Mouse (Mus musculus): ENCODE data around the gene Hoxd11. TPM values are rescaled to one million over a fixed set of nuclear protein-coding genes. Genes with fewer than 3 reads are reported as not detected.

Gene Hoxd11
- polyA plus RNA-seq, 1 experiment, result not detected

- 15% methylated on average over 9 of the region's 9 CpGs for WGBS
- peaks cover 2% of the 10 kb centered on the region; the same call in 1 of the 2 replicates for H3K4me1 ChIP-seq (ENCODE audit: control insufficient read depth, insufficient read depth, insufficient read length)
- H3K4me3 ChIP-seq (ENCODE audit: extremely low read depth, insufficient read depth, insufficient read length), result no peak overlapping the region
- H3K36me3 ChIP-seq (ENCODE audit: control insufficient read depth, insufficient read depth, low read length), result no peaks in the 10 kb centered on the region
- DNase-seq (ENCODE audit: low read depth in 1 of 2, low spot score in 2 of 2), result no peak
- TF ChIP-seq CTCF (IDR thresholded peaks at IDR 0.05; ENCODE audit: extremely low read depth, insufficient read depth, insufficient read length, insufficient replicate concordance) (no peak), POLR2A (IDR thresholded peaks at IDR 0.05; ENCODE audit: low read depth, low read length) (no peak)
- no peak overlapping the region for H3K27ac ChIP-seq (ENCODE audit: insufficient read depth, low read length)
- peaks cover 41% of the 10 kb centered on the region for H3K27me3 ChIP-seq (ENCODE audit: control insufficient read depth, insufficient read depth, low read length)
Observed at GRCm38 (mm10) chr2:74676376-74677052, 2.8 kb upstream of the Hoxd11 start.

GRCm38 (mm10) chr2:74677106-74677505, 2.3 kb upstream of the Hoxd11 start:
- Histone ChIP-seq H3K36me3 (ENCODE audit: control insufficient read depth, insufficient read depth, low read length) (no peaks in the 10 kb centered on the region), H3K4me3 (ENCODE audit: extremely low read depth, insufficient read depth, insufficient read length) (no peak overlapping the region), H3K27ac (ENCODE audit: insufficient read depth, low read length) (no peak overlapping the region), H3K27me3 (ENCODE audit: control insufficient read depth, insufficient read depth, low read length) (peaks cover 44% of the 10 kb centered on the region), H3K4me1 (ENCODE audit: control insufficient read depth, insufficient read depth, insufficient read length) (peaks cover 4% of the 10 kb centered on the region)
- DNase-seq (ENCODE audit: low read depth in 1 of 2, low spot score in 2 of 2), result no peak
- TF ChIP-seq POLR2A (IDR thresholded peaks at IDR 0.05; ENCODE audit: low read depth, low read length), result no peak
- no peak for TF ChIP-seq CTCF (IDR thresholded peaks at IDR 0.05; ENCODE audit: extremely low read depth, insufficient read depth, insufficient read length, insufficient replicate concordance)
- WGBS, result 40% methylated on average over 2 of the region's 2 CpGs

- WGBS, result 4% methylated on average over 26 of the region's 26 CpGs
- no peak for DNase-seq (ENCODE audit: low read depth in 1 of 2, low spot score in 2 of 2)
- no peak for TF ChIP-seq CTCF (IDR thresholded peaks at IDR 0.05; ENCODE audit: extremely low read depth, insufficient read depth, insufficient read length, insufficient replicate concordance)
- no peak for TF ChIP-seq POLR2A (IDR thresholded peaks at IDR 0.05; ENCODE audit: low read depth, low read length)
- Histone ChIP-seq H3K36me3 (ENCODE audit: control insufficient read depth, insufficient read depth, low read length) (no peaks in the 10 kb centered on the region), H3K27me3 (ENCODE audit: control insufficient read depth, insufficient read depth, low read length) (peaks cover 48% of the 10 kb centered on the region), H3K4me1 (ENCODE audit: control insufficient read depth, insufficient read depth, insufficient read length) (peaks cover 5% of the 10 kb centered on the region), H3K27ac (ENCODE audit: insufficient read depth, low read length) (no peak overlapping the region), H3K4me3 (ENCODE audit: extremely low read depth, insufficient read depth, insufficient read length) (no peak overlapping the region)
Observed at GRCm38 (mm10) chr2:74679596-74679971, 227 bp downstream of the Hoxd11 start.

- peaks cover 5% of the 10 kb centered on the region for H3K4me1 ChIP-seq (ENCODE audit: control insufficient read depth, insufficient read depth, insufficient read length)
- WGBS, result 3% methylated on average over 23 of the region's 23 CpGs
- no peaks in the 10 kb centered on the region for H3K36me3 ChIP-seq (ENCODE audit: control insufficient read depth, insufficient read depth, low read length)
- no peak overlapping the region for H3K27ac ChIP-seq (ENCODE audit: insufficient read depth, low read length)
- TF ChIP-seq CTCF (IDR thresholded peaks at IDR 0.05; ENCODE audit: extremely low read depth, insufficient read depth, insufficient read length, insufficient replicate concordance) (no peak), POLR2A (IDR thresholded peaks at IDR 0.05; ENCODE audit: low read depth, low read length) (no peak)
- H3K27me3 ChIP-seq (ENCODE audit: control insufficient read depth, insufficient read depth, low read length), result peaks cover 47% of the 10 kb centered on the region
- DNase-seq (ENCODE audit: low read depth in 1 of 2, low spot score in 2 of 2), result no peak
- H3K4me3 ChIP-seq (ENCODE audit: extremely low read depth, insufficient read depth, insufficient read length), result no peak overlapping the region
Observed at GRCm38 (mm10) chr2:74679980-74680379, 623 bp downstream of the Hoxd11 start.

GRCm38 (mm10) chr2:74680561-74681398, 1.4 kb downstream of the Hoxd11 start:
- Histone ChIP-seq H3K36me3 (ENCODE audit: control insufficient read depth, insufficient read depth, low read length) (no peaks in the 10 kb centered on the region), H3K4me1 (ENCODE audit: control insufficient read depth, insufficient read depth, insufficient read length) (peaks cover 5% of the 10 kb centered on the region), H3K27me3 (ENCODE audit: control insufficient read depth, insufficient read depth, low read length) (peaks cover 40% of the 10 kb centered on the region), H3K4me3 (ENCODE audit: extremely low read depth, insufficient read depth, insufficient read length) (no peak overlapping the region), H3K27ac (ENCODE audit: insufficient read depth, low read length) (no peak overlapping the region)
- TF ChIP-seq CTCF (IDR thresholded peaks at IDR 0.05; ENCODE audit: extremely low read depth, insufficient read depth, insufficient read length, insufficient replicate concordance) (no peak), POLR2A (IDR thresholded peaks at IDR 0.05; ENCODE audit: low read depth, low read length) (no peak)
- 8% methylated on average over 21 of the region's 21 CpGs for WGBS
- DNase-seq (ENCODE audit: low read depth in 1 of 2, low spot score in 2 of 2), result no peak

- DNase-seq (ENCODE audit: low read depth in 1 of 2, low spot score in 2 of 2), result no peak
- Histone ChIP-seq H3K27me3 (ENCODE audit: control insufficient read depth, insufficient read depth, low read length) (peaks cover 43% of the 10 kb centered on the region), H3K27ac (ENCODE audit: insufficient read depth, low read length) (no peak overlapping the region), H3K4me3 (ENCODE audit: extremely low read depth, insufficient read depth, insufficient read length) (no peak overlapping the region), H3K4me1 (ENCODE audit: control insufficient read depth, insufficient read depth, insufficient read length) (peaks cover 5% of the 10 kb centered on the region), H3K36me3 (ENCODE audit: control insufficient read depth, insufficient read depth, low read length) (no peaks in the 10 kb centered on the region)
- 4% methylated on average over 78 of the region's 78 CpGs for WGBS
- no peak for TF ChIP-seq POLR2A (IDR thresholded peaks at IDR 0.05; ENCODE audit: low read depth, low read length)
Observed at GRCm38 (mm10) chr2:74681594-74682531, 2.5 kb downstream of the Hoxd11 start.
